Mouse (Mus musculus) forebrain, embryonic 13.5 days (tissue): ENCODE measurements around the gene Qrich1. TPM values are rescaled to one million over a fixed set of nuclear protein-coding genes. Genes with fewer than 3 reads are reported as not detected.
"Not testable (repeated sequence)": the region's sequence is repeated elsewhere in the genome, so short reads cannot be mapped to it uniquely, and the experiment has no call there.

Experiments used
- ATAC-seq: fragments of 200-750 bp; cut with Nextera tagmentation; 2 replicates; pipeline ENCODE4 v1.8.0; 2017
- H3K27ac ChIP-seq: fragments of 300-500 bp; sonication (generic); 2 replicates; pipeline ENCODE4 v1.5.1; 2015; ENCODE audit warnings: inconsistent platforms, mild to moderate bottlenecking, moderate library complexity
- H3K27me3 ChIP-seq: fragments of 300-500 bp; sonication (generic); 2 replicates; pipeline ENCODE4 v1.6.1; 2015; ENCODE audit warnings: mild to moderate bottlenecking, inconsistent platforms
- H3K36me3 ChIP-seq: fragments of 300-500 bp; sonication (generic); 2 replicates; pipeline ENCODE4 v1.6.1; 2015; ENCODE audit warnings: mild to moderate bottlenecking, inconsistent platforms; ENCODE audit not compliant: poor library complexity, severe bottlenecking
- H3K4me1 ChIP-seq: fragments of 300-500 bp; sonication (generic); 2 replicates; pipeline ENCODE4 v1.6.1; 2015; ENCODE audit warnings: inconsistent platforms
- H3K4me2 ChIP-seq: fragments of 300-500 bp; sonication (generic); 2 replicates; pipeline ENCODE4 v1.6.1; 2015; ENCODE audit warnings: inconsistent platforms, mild to moderate bottlenecking, moderate library complexity
- H3K4me3 ChIP-seq: fragments of 300-500 bp; sonication (generic); 2 replicates; pipeline ENCODE4 v1.5.1; 2015; ENCODE audit warnings: mild to moderate bottlenecking, inconsistent platforms
- H3K9ac ChIP-seq: fragments of 300-500 bp; sonication (generic); 2 replicates; pipeline ENCODE4 v1.6.1; 2015; ENCODE audit warnings: mild to moderate bottlenecking, inconsistent platforms
- H3K9me3 ChIP-seq: fragments of 300-500 bp; sonication (generic); replicated peaks from 2 replicates; pipeline ENCODE4 v1.6.1; 2016; ENCODE audit warnings: inconsistent platforms
- WGBS: fragments of 180-500 bp; shearing (Covaris S2); methylation state at CpG from one replicate; pipeline ENCODE4 v1.1.7; 2015; 5-methylcytosine and 5-hydroxymethylcytosine counted together
- polyA plus RNA-seq: library from polyadenylated mRNA; unstranded; fragments of >200 nt; fragmentation: Nextera tagmentation; extraction: Ambion mirVana; gene quantifications from 2 replicates; pipeline ENCODE4 v1.2.1, GENCODE M21; 2015

Qrich1 gene
- polyA plus RNA-seq, 1 experiment from 2014 or later = 132 TPM

DNA sequence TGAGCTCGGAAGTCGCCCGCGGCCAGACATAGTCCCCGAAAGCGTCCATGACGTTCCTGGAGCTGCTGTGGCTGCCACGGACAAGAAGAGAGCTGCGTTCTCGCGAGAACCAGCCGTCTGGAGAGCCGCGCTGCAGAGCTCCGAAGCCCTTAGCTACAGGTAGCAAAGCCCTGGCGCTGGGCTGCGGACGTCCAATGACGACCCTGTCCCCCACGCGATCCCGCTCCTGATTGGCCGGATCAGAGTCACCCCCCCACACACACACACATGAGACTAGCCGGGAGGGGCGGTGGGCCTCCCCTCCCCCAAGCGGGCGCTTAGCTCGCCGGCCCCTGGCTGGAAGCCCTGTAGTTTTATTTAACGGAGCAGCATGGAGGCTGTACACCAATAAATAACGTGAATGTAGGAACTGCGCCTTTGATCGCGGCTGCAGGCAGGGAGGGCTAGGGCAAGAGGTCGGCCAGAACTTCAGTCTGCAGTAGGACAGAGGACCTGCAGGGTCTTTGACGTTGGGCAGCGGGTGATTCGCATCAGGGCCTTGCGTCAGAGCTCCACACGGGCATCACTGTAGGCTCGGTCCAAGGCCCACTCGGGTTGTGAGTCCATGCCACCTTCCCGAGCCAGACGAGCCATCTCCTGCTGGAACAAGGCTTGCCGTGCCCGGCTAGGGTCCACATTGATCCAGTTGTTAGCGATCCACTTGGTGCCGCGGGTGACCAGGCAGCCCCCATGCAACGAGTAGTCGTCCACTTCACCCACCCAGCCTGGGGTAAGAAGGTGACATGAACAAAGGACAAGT lies 62.1 kb downstream of the Qrich1 start, which contains the start of gene Wdr6:
TSS of gene Wdr6 (minus strand) at position 195 of the 799 bp plus-strand sequence.
- H3K27me3 ChIP-seq = no peaks in the 10 kb centered on the region
- H3K9me3 ChIP-seq = no peaks in the 10 kb centered on the region
- H3K4me3 ChIP-seq = peak within 1 kb of the TSS; percentile 76
- peak within 1 kb of the TSS; percentile 95 for H3K27ac ChIP-seq
- peak within 1 kb of the TSS; percentile 88 for H3K4me2 ChIP-seq
- peak within 1 kb of the TSS; percentile 72 for H3K9ac ChIP-seq
- H3K36me3 ChIP-seq = peaks cover 44% of the 10 kb centered on the region
- ATAC-seq = peak; percentile 97
- peaks cover 51% of the 10 kb centered on the region for H3K4me1 ChIP-seq
- 3% methylated on average over 51 of the region's 51 CpGs for WGBS

- Histone ChIP-seq H3K27ac (peak overlapping the region; percentile 95), H3K4me3 (peak overlapping the region; percentile 76), H3K4me1 (peaks cover 46% of the 10 kb centered on the region), H3K9ac (peak overlapping the region; percentile 72), H3K27me3 (no peaks in the 10 kb centered on the region), H3K4me2 (peak overlapping the region; percentile 88), H3K9me3 (no peaks in the 10 kb centered on the region), H3K36me3 (peaks cover 38% of the 10 kb centered on the region)
- no peak for ATAC-seq
- 68% methylated on average over 5 of the region's 5 CpGs for WGBS
Measured at GRCm38 (mm10) chr9:108579344-108579690, 62.7 kb downstream of the Qrich1 start.

GRCm38 (mm10) chr9:108587571-108588180 lies 71.1 kb downstream of the Qrich1 start:
- Histone ChIP-seq H3K4me2 (peak overlapping the region; percentile 58), H3K4me1 (peaks cover 40% of the 10 kb centered on the region), H3K27me3 (no peaks in the 10 kb centered on the region), H3K9me3 (no peaks in the 10 kb centered on the region), H3K4me3 (peak overlapping the region; percentile 22), H3K36me3 (0 out of 2 replicates have a peak, but pooled peaks cover under 1% of the 10 kb centered on the region), H3K27ac (peak overlapping the region; percentile 97), H3K9ac (peak overlapping the region; percentile 58)
- ATAC-seq = peak; percentile 98
- 0% methylated on average over 14 of the region's 14 CpGs for WGBS

DNA sequence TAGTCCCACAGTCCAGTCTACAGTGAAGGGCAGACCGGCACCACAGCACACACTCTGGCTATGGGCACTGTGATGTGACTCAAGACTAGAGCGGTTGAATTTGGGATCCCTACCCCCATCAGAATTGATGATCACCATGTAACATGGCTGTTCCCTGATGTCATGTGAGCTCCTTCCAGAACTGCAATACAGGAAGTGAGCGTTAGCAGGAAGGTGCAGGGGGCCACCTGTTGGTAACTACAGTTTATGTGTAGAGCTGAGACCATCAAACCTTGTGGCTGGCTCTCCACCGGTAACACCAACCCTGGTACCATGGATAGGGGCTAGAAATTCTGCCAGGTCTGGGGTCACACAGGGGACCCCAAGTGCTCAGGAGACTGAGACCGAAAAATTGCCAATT lies 72.6 kb downstream of the Qrich1 start:
- Histone ChIP-seq H3K36me3 (peaks cover 9% of the 10 kb centered on the region; the same call in 1 of the 2 replicates), H3K9me3 (no peaks in the 10 kb centered on the region), H3K4me2 (no peak overlapping the region), H3K9ac (no peak overlapping the region), H3K4me1 (peaks cover 40% of the 10 kb centered on the region), H3K4me3 (no peak overlapping the region), H3K27ac (peak overlapping the region; percentile 97), H3K27me3 (no peaks in the 10 kb centered on the region)
- WGBS = 69% methylated on average over 5 of the region's 5 CpGs
- ATAC-seq = no peak

GRCm38 (mm10) chr9:108591462-108591861 lies 74.9 kb downstream of the Qrich1 start:
- H3K9ac ChIP-seq = no peak overlapping the region
- H3K9me3 ChIP-seq = no peaks in the 10 kb centered on the region
- no peak overlapping the region for H3K4me3 ChIP-seq
- H3K27ac ChIP-seq = peak overlapping the region; percentile 40; the same call in 1 of the 2 replicates
- peaks cover 40% of the 10 kb centered on the region for H3K4me1 ChIP-seq
- no peak overlapping the region for H3K4me2 ChIP-seq
- H3K27me3 ChIP-seq = no peaks in the 10 kb centered on the region
- ATAC-seq = no peak
- WGBS = 77% methylated on average over 4 of the region's 4 CpGs
- peaks cover 9% of the 10 kb centered on the region; the same call in 1 of the 2 replicates for H3K36me3 ChIP-seq

DNA sequence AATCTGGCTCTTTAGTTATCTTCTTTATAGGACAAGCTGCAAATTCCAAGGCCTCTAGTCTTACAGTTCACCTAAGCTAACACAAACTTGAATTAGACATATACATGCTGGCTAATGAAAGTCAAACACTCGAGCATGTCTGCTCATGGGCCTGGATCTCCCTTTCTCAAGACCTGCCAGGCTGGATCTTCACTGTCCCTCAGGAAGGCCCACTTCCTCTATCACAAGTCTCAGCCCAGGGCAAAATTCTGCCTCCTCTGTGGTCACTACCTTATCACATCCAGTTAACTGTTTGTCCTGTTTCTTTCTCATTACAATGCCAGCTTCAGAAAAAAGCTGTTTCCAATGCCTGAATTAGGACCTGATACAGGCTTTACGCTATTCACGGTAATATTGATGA lies 77.7 kb downstream of the Qrich1 start:
- H3K4me1 ChIP-seq = peaks cover 18% of the 10 kb centered on the region
- ATAC-seq = no peak
- no peak overlapping the region for H3K27ac ChIP-seq
- no peaks in the 10 kb centered on the region for H3K27me3 ChIP-seq
- no peak overlapping the region for H3K4me3 ChIP-seq
- 88% methylated on average over 3 of the region's 3 CpGs for WGBS
- peaks cover 9% of the 10 kb centered on the region; the same call in 1 of the 2 replicates for H3K36me3 ChIP-seq
- no peak overlapping the region for H3K9ac ChIP-seq
- no peaks in the 10 kb centered on the region for H3K9me3 ChIP-seq
- no peak overlapping the region for H3K4me2 ChIP-seq

- Histone ChIP-seq H3K4me1 (peaks cover 13% of the 10 kb centered on the region), H3K27ac (peak within 1 kb of the TSS; percentile 70), H3K9ac (peak within 1 kb of the TSS; percentile 91), H3K27me3 (no peaks in the 10 kb centered on the region), H3K36me3 (peaks cover 10% of the 10 kb centered on the region; the same call in 1 of the 2 replicates), H3K4me3 (peak within 1 kb of the TSS; percentile 83), H3K4me2 (peak within 1 kb of the TSS; percentile 89), H3K9me3 (no peaks in the 10 kb centered on the region)
- WGBS = 2% methylated on average over 69 of the region's 69 CpGs
- peak; percentile 88 for ATAC-seq
Measured at GRCm38 (mm10) chr9:108596998-108597764, 80.6 kb downstream of the Qrich1 start, which contains the start of gene P4htm. TSS of gene P4htm (minus strand) at chr9:108597667.

GRCm38 (mm10) chr9:108599021-108599566 lies 82.5 kb downstream of the Qrich1 start:
- H3K9me3 ChIP-seq = no peaks in the 10 kb centered on the region
- H3K4me2 ChIP-seq = no peak overlapping the region
- H3K36me3 ChIP-seq = peaks cover 19% of the 10 kb centered on the region
- H3K4me3 ChIP-seq = no peak overlapping the region
- no peak for ATAC-seq
- peaks cover 13% of the 10 kb centered on the region for H3K4me1 ChIP-seq
- WGBS = 79% methylated on average over 4 of the region's 4 CpGs
- H3K9ac ChIP-seq = no peak overlapping the region
- no peaks in the 10 kb centered on the region for H3K27me3 ChIP-seq
- H3K27ac ChIP-seq = no peak overlapping the region

DNA sequence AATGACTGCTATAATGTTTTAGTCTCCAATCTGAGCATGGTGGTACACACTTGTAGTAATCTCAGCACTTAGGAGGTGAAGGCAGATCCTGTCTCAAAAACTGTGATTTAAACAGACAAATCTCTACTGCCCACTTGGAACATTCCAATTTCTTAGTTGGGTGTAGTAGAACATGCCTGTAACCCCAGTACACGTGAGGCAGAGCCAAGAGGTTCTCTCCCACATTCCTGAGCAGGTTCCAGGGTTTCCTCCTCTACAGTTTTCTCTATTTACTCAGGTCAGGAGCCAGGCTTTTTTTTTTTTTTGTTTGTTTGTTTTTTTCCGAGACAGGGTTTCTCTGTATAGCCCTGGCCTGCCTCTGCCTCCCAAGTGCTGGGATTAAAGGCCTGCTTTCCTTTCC lies 83.4 kb downstream of the Qrich1 start:
- no peak overlapping the region for H3K27ac ChIP-seq
- no peak overlapping the region for H3K4me3 ChIP-seq
- no peak overlapping the region for H3K9ac ChIP-seq
- peaks cover 13% of the 10 kb centered on the region for H3K4me1 ChIP-seq
- H3K36me3 ChIP-seq = peaks cover 28% of the 10 kb centered on the region
- ATAC-seq = no peak
- no peaks in the 10 kb centered on the region for H3K27me3 ChIP-seq
- no peaks in the 10 kb centered on the region for H3K9me3 ChIP-seq
- 69% methylated on average over 2 of the region's 2 CpGs for WGBS
- no peak overlapping the region for H3K4me2 ChIP-seq

DNA sequence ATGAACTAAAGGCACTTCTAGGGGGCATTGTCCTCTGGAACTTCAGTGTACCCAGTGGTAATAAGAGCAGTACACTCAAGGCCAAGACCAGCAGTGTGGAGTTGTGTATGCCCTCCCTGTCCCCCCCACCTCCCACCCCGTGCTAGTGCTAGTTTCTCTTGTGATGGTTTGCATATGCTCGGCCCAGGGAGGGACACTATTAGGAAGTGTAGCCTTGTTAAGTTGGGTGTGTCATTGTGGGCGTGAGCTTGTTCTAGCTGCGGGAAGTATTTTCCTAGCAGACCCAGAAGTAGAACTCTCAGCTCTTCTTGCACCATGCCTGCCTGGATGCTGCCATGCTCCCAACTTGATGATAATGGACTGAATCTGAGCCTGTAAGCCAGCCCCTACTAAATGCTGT lies 85.4 kb downstream of the Qrich1 start:
- H3K9ac ChIP-seq = no peak overlapping the region
- 80% methylated on average over 4 of the region's 4 CpGs for WGBS
- H3K4me2 ChIP-seq = no peak overlapping the region
- H3K4me3 ChIP-seq = no peak overlapping the region
- peaks cover 3% of the 10 kb centered on the region; the same call in 1 of the 2 replicates for H3K4me1 ChIP-seq
- no peak overlapping the region for H3K27ac ChIP-seq
- no peak for ATAC-seq
- H3K36me3 ChIP-seq = peaks cover 46% of the 10 kb centered on the region
- no peaks in the 10 kb centered on the region for H3K9me3 ChIP-seq
- H3K27me3 ChIP-seq = no peaks in the 10 kb centered on the region

DNA sequence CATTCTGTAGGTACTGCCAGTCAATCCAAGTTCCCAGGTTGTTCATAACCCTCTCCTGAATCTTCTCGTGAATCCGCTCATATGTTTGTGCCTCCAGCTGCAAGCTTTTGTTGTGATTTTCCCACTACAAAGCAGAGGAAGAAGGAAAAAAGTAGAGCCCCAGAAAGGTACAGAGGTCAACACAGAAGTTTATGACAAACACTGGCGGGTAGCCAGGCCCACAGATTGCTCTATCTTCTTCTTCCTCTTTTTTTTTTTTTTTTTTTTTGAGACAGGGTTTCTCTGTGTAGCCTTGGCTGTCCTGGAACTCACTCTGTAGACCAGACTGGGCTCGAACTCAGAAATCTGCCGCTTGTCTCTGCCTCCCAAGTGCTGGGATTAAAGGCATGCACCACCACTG lies 91.3 kb downstream of the Qrich1 start:
- 92% methylated on average over 5 of the region's 5 CpGs for WGBS
- not testable (repeated sequence) for H3K4me3 ChIP-seq, H3K27me3 ChIP-seq, H3K27ac ChIP-seq, H3K4me2 ChIP-seq, H3K4me1 ChIP-seq, H3K9ac ChIP-seq, H3K9me3 ChIP-seq, ATAC-seq
- peaks cover 98% of the 10 kb centered on the region for H3K36me3 ChIP-seq
